Mouse (Mus musculus): Measurements from ENCODE around the gene Gm19426. TPM values are rescaled to one million over a fixed set of nuclear protein-coding genes. Genes with fewer than 3 reads are reported as not detected.
"Not testable (repeated sequence)": the region's sequence is repeated elsewhere in the genome, so short reads cannot be mapped to it uniquely, and the experiment has no call there.

The Gm19426 gene
- total RNA-seq, 4 experiments from 2014 or later = 1.7 to 4.3 (median 2.8) TPM

- DNase-seq = no peak
Measured at GRCm38 (mm10) chr2:84744126-84744525, 671 bp upstream of the Gm19426 start.

- no peak for DNase-seq
Measured at GRCm38 (mm10) chr2:84742451-84743283, 788 bp downstream of the Gm19426 start.

DNA sequence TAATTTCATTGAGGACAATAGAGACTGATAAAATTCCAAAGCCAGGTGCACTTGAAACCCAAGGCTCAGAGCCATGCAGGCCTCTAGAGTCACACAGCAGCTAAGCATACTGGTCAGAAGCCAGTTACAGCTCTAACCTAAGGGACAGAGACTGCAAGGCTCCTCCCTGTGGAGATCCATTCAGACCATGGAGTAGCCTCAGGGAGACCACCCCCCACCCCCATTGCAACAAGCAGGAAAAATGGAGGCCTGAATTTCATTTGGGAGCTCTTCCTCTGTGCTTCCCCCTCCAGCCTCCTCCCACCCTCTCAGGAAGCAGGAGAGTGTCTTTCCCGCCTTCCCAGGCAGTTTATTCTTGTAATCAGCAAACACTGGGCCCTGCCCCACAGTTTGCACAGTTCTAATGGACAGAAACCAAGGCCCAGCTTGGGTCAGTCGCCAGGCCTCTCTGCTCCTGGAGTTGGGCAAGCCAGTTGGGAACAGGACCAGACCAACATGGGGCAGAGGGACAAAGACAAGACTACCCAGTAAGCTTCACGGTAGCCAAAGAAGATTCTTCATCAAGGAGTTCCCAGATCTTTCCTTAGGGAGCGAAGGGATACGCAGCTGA is 1.5 kb downstream of the Gm19426 start:
- no peak for DNase-seq

DNA sequence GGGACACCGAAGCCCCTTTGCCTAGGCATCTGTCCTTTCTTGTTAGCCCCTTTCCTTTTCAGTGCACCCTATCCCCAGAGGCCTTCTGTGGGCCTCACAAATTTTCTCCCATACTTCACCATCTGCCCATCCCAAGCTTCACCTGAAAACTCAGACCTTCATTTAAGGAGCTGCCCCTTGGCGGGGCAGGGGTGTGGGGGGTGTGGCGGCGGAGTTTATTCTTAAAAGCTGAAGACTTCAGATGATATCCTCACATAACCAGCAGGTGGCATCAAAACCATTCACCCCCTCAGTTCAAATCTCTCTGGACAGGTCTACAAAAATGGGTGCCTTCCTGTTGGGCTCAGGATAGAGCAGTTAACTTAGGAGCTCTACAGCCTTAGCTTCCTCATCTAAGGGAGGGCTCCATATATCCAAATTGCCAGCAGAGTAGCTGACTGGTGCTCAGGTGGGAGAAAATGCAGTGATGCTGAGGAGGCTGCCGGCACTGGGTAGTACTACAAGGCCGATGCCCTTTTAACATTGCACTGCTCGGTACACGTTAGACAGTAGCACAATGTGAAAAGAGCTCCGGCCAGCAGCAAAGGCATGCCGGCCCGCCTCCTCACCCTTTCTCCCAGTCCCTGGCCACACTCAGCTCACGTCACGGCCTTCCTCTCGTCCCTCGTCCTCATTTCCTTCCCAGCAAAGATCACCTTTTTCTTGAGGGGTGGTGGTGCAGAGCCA is 2.7 kb downstream of the Gm19426 start:
- no peak for DNase-seq

DNA sequence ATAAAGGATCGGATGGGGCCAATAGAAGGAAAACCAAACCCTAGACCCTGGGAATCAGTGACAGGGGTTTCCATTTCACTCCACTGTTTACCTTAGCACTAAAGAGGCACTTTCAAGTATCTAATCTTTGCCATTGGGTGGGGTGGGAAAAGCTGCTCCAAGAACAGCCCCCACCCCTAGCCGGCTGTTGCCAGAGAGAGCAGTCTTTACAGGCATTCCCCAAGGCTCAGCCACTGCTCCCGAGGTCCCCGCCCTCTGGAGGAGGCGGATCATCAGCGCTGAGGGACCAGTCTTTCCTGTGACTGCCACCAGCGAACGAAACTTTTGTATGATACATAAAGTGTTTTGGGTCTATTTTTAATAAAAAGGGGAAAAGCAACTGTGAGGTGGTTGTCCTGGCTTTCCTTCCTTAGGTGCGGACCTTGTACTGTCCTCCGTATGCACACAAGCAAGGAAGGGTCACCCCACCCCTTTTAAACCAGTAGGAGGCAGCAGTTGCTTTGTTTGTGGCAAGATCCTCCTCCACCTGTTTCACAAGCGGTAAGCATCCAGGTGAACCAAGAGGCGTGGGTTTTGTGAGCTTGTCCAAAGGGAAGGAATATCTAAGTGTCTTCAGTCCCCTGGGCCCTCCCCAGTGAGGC is 5.1 kb downstream of the Gm19426 start:
- DNase-seq = no peak

DNA sequence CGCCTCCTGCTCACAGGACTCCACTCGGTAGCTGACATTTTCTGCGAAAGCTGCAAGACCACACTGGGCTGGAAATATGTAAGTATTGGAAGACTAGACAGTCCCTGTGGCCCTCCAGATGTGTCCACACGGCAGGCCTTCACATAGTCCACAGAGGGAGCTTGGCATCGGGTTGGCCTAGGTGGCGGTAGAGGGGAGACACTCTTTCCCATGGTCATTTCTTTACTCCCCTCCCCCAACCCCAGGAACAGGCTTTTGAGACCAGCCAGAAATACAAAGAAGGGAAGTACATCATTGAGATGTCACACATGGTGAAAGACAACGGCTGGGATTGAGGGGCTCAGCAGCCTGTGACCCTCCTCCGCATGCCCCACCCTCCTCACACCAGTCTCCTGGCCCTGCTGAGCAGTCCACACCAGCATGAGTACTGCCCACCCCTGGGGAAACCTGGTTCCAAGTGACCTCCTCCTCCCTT is 6.0 kb downstream of the Gm19426 start:
- no peak for DNase-seq

DNA sequence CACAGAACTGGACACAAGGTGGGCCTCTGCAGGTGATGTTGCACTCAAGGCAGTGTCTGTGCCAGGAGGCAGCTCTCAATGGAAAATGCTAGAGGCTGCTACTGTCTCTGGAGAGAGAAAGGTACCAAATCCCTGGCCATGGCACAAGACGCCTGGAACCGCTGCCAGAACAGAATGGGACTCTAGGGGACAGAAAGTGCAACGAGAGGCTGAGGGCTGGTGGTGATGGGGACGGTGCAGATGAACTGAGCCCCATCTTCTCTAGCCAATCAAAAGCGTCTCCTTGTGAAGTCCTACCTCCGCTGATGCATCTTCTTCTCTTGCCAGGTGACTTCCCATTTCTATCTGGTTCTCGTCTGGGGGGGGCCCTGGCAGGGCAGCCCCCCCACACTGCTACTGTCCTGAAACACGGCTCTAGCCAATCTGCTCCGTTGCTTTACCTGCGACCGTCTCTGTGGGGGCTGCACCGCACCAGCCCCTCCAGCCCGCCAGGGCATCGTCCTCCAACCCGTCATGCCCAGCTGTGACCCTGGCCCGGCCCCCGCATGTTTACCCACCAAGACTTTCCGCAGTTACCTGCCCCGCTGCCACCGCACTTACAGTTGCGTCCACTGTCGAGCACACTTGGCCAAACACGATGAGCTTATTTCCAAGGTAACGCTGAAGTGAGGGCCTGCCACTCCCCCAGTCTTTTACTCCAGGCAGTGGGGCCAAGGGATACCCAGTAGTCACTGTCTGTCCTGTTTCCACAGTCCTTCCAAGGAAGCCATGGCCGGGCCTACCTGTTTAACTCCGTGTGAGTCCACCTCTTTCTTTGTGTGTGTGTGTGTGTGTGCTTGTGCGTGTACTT is 6.9 kb downstream of the Gm19426 start:
- DNase-seq = no peak

DNA sequence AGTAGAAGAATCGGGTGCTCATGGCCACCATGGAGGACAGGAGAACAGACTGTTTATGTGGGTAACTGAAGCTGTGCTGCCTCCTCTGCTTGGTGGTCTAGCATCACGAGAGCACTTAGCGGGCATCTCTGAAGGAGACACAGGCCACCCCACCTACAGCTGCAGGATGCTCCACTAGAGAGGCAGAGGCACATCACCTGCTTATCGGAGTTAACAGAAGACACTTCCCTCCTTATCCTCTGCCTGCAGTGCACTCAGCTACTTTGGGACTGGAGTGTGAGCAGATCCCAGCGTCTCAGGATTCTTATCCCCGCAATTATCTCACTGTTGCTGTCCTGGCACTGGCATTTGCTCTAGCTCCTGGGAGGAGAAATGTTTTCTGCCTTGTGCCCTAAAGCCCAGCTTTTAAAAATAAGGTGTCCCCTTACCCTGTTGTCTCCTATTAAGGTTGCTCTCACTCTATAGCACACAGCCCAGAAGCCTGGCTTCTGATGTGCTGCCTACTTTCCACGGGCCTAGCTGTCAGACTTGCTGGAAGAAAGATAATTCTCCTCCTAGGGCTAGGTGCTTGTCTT is 8.0 kb downstream of the Gm19426 start:
- no peak for DNase-seq

DNA sequence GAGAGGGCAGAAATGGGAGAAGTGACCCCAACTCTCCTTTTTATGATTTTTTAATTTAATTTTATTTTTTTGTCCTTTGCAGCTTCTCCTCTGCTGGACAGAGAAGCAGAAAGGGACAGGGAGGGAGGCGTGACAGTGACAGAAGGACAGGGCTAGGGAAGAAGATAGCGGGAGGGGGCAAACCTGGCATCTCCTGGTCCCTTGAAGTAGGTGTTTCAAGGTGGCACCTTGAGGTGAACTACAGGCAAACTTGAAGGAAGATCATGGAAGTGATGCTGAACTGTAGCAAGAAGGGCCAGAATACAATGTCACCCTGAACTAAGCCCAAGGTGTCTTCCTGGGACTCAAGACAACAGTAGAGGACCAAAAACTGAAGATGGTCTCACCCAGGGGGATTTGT is 8.5 kb downstream of the Gm19426 start:
- no peak for DNase-seq

DNA sequence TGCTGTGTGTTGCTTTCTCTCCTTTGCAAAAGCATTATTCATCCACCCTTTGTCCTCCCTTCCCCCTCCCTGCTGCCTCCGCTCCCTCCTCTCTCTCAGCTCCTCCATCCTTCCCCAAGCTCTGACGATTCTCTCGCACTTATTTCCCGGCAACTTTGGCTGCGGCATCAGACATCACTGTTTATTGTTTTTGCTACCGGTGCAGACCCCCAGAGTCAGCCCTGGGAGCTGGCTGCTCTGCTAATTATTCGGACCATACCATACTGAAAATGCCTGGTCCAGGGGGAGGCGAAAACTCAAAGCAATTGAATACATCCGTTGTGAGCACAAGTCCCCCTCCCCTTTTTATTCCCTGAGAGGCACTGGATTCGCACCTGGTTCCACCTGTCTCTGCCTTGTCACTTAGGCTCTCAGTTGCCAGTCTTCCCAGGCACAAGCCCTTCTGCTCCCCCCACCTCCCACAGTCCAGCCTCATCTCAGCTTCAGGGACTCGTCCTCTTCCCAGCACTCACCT is 9.0 kb downstream of the Gm19426 start:
- DNase-seq = no peak

DNA sequence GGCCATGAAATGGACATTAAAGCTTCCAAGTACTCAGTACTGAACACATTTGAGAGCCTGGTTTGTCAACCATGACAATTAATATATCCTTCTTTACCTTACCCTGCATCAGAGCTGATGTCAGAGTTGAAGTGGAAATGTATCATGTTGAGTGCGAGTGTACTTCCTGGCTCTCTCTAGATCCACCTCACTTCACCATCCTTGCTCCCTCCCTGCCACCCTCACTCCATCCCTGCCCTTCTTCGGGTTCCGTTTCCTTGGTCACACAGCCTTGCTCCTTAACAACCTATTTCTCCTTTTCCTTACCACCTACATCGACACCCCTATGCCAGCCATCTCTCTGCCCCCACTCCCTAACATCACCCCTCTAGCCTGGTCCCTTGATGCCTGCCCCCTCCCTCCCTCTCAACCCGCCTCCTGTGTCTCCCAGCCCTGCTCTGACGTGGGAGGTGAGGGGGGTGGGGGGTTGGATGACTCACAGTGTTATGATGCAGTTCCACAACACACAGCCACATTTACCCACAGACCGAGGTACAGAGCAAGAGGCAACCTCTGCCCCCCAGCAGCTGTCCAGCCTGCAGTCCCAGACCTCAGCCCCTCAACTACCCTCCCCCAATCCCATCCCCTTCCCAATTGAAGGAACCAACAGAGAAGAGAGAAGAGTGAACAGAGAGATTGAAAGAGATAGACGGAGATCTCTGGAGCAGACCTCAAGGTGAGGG is 9.7 kb downstream of the Gm19426 start, which contains the start of gene Ypel4:
Gene Ypel4 (plus strand): TSS at position 480 of the 722 bp plus-strand sequence.
- peak; percentile 60 for DNase-seq

- DNase-seq = no peak
Measured at GRCm38 (mm10) chr2:84732394-84732793, 11.1 kb downstream of the Gm19426 start.

GRCm38 (mm10) chr2:84731206-84731605 is 12.2 kb downstream of the Gm19426 start:
- no peak for DNase-seq

GRCm38 (mm10) chr2:84728191-84728590 is 15.3 kb downstream of the Gm19426 start:
- not testable (repeated sequence) for DNase-seq

DNA sequence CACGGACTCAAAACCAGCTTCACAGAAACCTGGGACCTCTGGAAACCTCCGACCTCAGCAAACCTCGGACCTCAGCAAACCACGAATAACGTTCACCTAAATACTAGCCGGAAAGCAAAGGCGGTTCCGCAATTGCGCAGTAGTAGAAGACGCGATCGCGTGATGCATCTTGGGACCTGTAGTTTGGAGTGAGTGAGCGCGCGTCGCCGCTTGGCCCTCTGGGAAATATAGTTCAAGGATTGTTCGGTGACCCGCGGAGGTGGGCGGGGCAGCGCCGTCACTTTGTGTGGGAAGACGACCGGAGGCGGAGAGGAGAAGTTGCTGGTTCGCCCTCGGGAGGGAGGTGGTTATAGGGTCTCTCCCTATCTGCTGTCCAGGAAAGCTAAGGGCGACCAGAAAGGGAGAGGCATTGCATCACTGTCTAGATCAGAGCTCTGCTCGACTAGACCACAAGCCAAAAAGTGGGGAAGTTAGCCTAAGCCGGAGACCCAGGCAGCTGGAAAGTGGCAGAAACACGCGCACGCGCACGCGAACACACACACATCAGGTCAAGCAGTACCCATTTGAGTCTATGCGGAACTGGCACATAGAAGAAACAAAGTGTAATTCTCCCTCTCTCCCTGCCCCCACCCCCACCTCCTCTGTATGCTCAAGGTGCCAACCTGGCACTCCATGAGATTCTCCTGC is 16.1 kb downstream of the Gm19426 start, which contains the start of gene Clp1:
Gene Clp1 (minus strand): TSS at position 179 of the 687 bp plus-strand sequence.
- DNase-seq = peak; percentile 97

DNA sequence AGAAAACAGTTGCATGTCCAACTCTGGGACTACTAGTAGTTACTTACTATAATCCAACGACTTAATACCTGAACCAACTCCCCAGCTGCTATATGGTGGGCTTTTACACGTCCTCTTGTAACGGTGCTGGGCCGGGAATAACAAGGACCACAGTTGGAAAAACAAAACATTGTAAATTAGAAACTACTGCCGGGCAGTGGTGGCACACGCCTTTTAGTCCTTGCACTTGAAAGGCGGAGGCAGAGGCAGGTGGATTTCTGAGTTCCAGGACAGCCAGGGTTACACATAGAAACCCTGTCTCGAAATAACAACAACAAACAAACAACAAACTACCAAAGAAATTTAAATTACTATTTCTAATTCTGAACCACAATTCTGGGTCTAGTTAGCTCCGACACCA is 16.7 kb downstream of the Gm19426 start:
- DNase-seq = no peak

DNA sequence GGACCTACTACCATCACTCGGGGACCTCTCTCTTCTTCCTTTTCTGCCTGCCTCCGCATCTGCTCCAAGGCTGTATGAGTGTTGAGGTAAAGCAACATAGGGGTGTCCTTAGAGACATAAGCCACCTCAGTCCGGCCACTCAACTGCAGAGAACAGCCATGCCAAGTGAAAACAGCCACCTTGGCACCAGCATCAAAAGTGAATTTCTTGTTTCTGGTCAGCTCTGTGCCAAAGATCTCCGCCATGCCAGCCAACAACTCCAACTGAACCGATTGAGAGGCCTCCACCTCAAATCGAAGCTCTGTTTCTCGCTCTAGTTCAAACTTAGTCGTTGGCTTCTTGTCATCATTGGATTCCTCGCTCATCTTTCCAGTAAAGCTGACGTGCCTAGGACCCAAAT is 17.7 kb downstream of the Gm19426 start:
- DNase-seq = no peak

GRCm38 (mm10) chr2:84723856-84724255 is 19.6 kb downstream of the Gm19426 start:
- DNase-seq = no peak

- DNase-seq = no peak
Measured at GRCm38 (mm10) chr2:84721182-84721581, 22.3 kb downstream of the Gm19426 start.

DNA sequence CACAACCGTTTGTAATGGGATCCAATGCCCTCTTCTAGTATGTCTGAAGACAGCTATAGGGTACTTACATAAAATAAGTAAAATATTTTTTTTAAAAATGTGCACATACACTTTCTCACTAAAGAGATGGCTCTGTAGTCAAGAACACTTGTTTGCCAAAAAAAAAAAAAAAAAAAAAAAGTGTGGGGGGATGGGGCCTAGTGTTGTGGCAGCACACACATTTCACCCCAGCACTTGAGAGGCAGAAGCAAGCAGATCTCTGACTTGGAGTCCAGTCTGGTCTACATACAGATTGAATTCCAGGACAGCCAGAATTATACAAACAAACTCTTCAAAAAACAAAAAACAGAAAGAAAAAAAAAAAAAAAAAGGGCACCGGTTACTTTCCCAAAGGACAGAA is 22.7 kb downstream of the Gm19426 start:
- no peak for DNase-seq
